Mouse (Mus musculus): ENCODE measurements around the gene Capza2. TPM values are rescaled to one million over a fixed set of nuclear protein-coding genes. Genes with fewer than 3 reads are reported as not detected.

The Capza2 gene
- polyA plus RNA-seq (2015; fragmentation: Nextera tagmentation; extraction: Ambion mirVana) = 81.8 and 89.8 TPM in 2 replicates

- Histone ChIP-seq H3K4me3 (replicated peaks) (peak within 1 kb of the TSS; percentile 98), H3K9me3 (replicated peaks) (no peaks in the 10 kb centered on the region), H3K36me3 (replicated peaks) (peaks cover 2% of the 10 kb centered on the region; the same call in 1 of the 2 replicates), H3K4me2 (peak within 1 kb of the TSS; percentile 69), H3K27ac (replicated peaks) (peak within 1 kb of the TSS; percentile 92), H3K9ac (peak within 1 kb of the TSS; percentile 97), H3K27me3 (no peaks in the 10 kb centered on the region), H3K4me1 (replicated peaks) (peaks cover 34% of the 10 kb centered on the region)
- ATAC-seq (ENCODE audit: insufficient read depth) = no peak
- 20% methylated on average over 7 of the region's 7 CpGs for WGBS (ENCODE audit: insufficient replicate concordance)
Measured at GRCm38 (mm10) chr6:17635615-17636284, at the start of gene Capza2. Capza2 (plus strand) TSS chr6:17636234.

GRCm38 (mm10) chr6:17589049-17589952 lies 46.7 kb upstream of the Capza2 start:
- Histone ChIP-seq H3K4me1 (replicated peaks) (no peaks in the 10 kb centered on the region), H3K36me3 (replicated peaks) (no peaks in the 10 kb centered on the region), H3K4me2 (peak overlapping the region; percentile 11; the same call in 1 of the 2 replicates), H3K9ac (no peak overlapping the region), H3K27me3 (no peaks in the 10 kb centered on the region), H3K27ac (replicated peaks) (no peak overlapping the region), H3K4me3 (replicated peaks) (no peak overlapping the region), H3K9me3 (replicated peaks) (no peaks in the 10 kb centered on the region)
- ATAC-seq (ENCODE audit: insufficient read depth) = peak; percentile 64
- WGBS (ENCODE audit: insufficient replicate concordance) = 25% methylated on average over 16 of the region's 16 CpGs

GRCm38 (mm10) chr6:17589953-17590627 lies 45.9 kb upstream of the Capza2 start:
- H3K36me3 ChIP-seq (replicated peaks) = no peaks in the 10 kb centered on the region
- 31% methylated on average over 8 of the region's 8 CpGs for WGBS (ENCODE audit: insufficient replicate concordance)
- no peaks in the 10 kb centered on the region for H3K27me3 ChIP-seq
- H3K9me3 ChIP-seq (replicated peaks) = no peaks in the 10 kb centered on the region
- H3K4me1 ChIP-seq (replicated peaks) = no peaks in the 10 kb centered on the region
- H3K4me3 ChIP-seq (replicated peaks) = no peak overlapping the region
- no peak overlapping the region for H3K9ac ChIP-seq
- H3K27ac ChIP-seq (replicated peaks) = no peak overlapping the region
- 0 out of 2 replicates have a peak, but pooled peaks have one; percentile 15 for ATAC-seq (ENCODE audit: insufficient read depth)
- H3K4me2 ChIP-seq = no peak overlapping the region

DNA sequence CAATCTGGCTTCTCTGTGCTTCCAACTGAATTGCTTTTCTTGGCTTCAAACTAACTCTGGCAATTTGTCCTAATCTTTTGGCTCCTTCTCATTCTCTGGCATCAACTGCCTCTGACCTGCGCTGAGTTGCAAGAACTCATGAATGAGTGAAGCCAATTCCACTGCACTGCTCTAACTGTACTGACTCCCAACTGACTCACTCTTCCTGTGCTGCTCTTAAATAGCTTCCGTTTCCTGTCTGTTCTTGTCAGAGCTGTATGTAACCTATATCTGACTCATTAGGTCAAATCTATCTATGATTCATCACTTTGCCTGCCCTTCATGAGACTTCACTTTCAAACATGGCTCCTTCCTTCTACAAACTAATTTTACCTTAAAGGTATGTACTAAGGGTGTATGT lies 42.1 kb upstream of the Capza2 start:
- Histone ChIP-seq H3K9ac (no peak overlapping the region), H3K4me3 (replicated peaks) (no peak overlapping the region), H3K36me3 (replicated peaks) (no peaks in the 10 kb centered on the region), H3K27ac (replicated peaks) (no peak overlapping the region), H3K9me3 (replicated peaks) (no peaks in the 10 kb centered on the region), H3K4me2 (no peak overlapping the region), H3K4me1 (replicated peaks) (no peaks in the 10 kb centered on the region), H3K27me3 (no peaks in the 10 kb centered on the region)
- ATAC-seq (ENCODE audit: insufficient read depth) = no peak
- 62% methylated on average over 2 of the region's 2 CpGs for WGBS (ENCODE audit: insufficient replicate concordance)

GRCm38 (mm10) chr6:17595712-17596462 lies 40.1 kb upstream of the Capza2 start:
- H3K36me3 ChIP-seq (replicated peaks) = no peaks in the 10 kb centered on the region
- ATAC-seq (ENCODE audit: insufficient read depth) = no peak
- H3K9me3 ChIP-seq (replicated peaks) = no peaks in the 10 kb centered on the region
- no peak overlapping the region for H3K4me2 ChIP-seq
- H3K9ac ChIP-seq = no peak overlapping the region
- H3K27ac ChIP-seq (replicated peaks) = no peak overlapping the region
- no peaks in the 10 kb centered on the region for H3K4me1 ChIP-seq (replicated peaks)
- WGBS (ENCODE audit: insufficient replicate concordance) = 59% methylated on average over 11 of the region's 11 CpGs
- no peaks in the 10 kb centered on the region for H3K27me3 ChIP-seq
- no peak overlapping the region for H3K4me3 ChIP-seq (replicated peaks)

DNA sequence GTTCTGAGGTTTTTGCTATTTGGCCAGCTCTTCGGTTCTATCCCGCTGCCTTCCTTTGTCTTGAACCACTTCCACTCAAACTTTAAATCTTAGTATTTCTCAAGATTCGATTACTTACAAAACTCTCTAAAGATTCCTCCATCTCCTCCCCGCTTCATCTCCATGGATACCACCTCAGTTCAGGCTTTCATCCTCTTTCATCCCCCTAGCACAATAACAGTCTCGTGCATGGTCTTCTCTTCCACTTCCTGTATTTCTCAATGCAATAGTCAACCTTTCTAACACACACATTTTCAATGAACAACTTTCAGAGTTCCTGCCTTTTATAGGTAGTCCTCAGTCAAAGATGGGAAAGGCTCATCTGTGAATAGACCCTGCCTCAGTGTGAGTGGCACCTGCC lies 36.7 kb upstream of the Capza2 start:
- Histone ChIP-seq H3K4me2 (no peak overlapping the region), H3K4me1 (replicated peaks) (no peaks in the 10 kb centered on the region), H3K4me3 (replicated peaks) (no peak overlapping the region), H3K9me3 (replicated peaks) (no peaks in the 10 kb centered on the region), H3K36me3 (replicated peaks) (no peaks in the 10 kb centered on the region), H3K27me3 (no peaks in the 10 kb centered on the region), H3K27ac (replicated peaks) (no peak overlapping the region), H3K9ac (no peak overlapping the region)
- 59% methylated on average over 5 of the region's 5 CpGs for WGBS (ENCODE audit: insufficient replicate concordance)
- ATAC-seq (ENCODE audit: insufficient read depth) = no peak

DNA sequence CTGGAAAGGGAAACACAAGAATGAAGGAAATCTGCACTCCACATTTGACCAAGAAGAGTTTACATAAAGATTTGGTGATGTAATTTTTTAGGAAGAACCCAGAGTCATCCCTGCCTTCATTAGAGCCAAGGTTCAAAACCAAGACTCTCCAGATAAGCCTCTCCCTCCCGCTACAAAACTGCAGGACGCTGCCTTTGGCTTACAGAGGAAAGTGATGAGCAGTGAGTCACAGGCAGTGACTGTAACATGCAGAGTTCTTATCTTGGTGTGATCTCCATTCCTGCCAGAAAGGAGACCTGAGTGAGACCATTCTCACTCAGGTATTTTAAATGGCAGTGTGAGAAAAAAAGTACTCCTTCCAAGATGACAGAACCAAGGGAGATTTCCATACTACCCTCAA lies 34.5 kb upstream of the Capza2 start:
- Histone ChIP-seq H3K4me3 (replicated peaks) (no peak overlapping the region), H3K9ac (no peak overlapping the region), H3K4me1 (replicated peaks) (no peaks in the 10 kb centered on the region), H3K27me3 (no peaks in the 10 kb centered on the region), H3K9me3 (replicated peaks) (no peaks in the 10 kb centered on the region), H3K4me2 (no peak overlapping the region), H3K27ac (replicated peaks) (no peak overlapping the region), H3K36me3 (replicated peaks) (no peaks in the 10 kb centered on the region)
- no peak for ATAC-seq (ENCODE audit: insufficient read depth)
- WGBS (ENCODE audit: insufficient replicate concordance) = 41% methylated on average over 2 of the region's 2 CpGs

GRCm38 (mm10) chr6:17606915-17607314 lies 29.1 kb upstream of the Capza2 start:
- Histone ChIP-seq H3K27ac (replicated peaks) (no peak overlapping the region), H3K4me1 (replicated peaks) (no peaks in the 10 kb centered on the region), H3K36me3 (replicated peaks) (no peaks in the 10 kb centered on the region), H3K4me3 (replicated peaks) (no peak overlapping the region), H3K9ac (no peak overlapping the region), H3K27me3 (no peaks in the 10 kb centered on the region), H3K4me2 (no peak overlapping the region), H3K9me3 (replicated peaks) (no peaks in the 10 kb centered on the region)
- 56% methylated on average over 1 of the region's 1 CpGs for WGBS (ENCODE audit: insufficient replicate concordance)
- ATAC-seq (ENCODE audit: insufficient read depth) = no peak

DNA sequence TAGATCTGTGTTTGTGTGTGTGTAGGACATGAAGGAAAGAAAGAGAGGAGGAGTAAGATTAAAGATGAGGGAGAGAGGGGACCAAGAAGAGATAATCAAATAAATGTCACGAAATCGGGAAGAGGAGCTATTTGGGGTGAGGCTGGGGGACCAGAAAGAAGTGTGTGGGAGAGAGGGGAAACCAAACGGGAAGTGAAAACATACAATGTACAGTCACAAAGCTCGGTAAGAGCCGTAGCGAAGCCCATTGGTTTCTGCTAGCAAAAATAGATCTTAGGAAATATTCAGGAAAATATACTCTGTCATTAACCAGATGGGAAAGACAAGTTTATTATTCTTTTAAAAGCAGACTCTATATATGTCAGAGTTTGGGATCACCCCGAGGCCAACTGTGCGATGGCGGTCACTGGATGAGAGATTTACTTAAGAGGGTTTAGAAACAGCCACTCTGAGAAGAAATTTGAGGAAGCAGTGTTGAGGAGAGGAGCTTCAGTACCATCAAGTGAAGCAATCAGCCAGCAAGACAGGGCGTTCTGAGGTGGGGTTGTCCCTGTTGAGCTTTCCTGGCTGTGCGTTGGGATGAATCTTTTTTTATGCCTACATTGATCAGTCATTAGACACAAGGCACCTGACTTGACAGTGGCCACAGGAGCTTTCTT lies 24.6 kb upstream of the Capza2 start:
- H3K36me3 ChIP-seq (replicated peaks) = no peaks in the 10 kb centered on the region
- WGBS (ENCODE audit: insufficient replicate concordance) = 51% methylated on average over 11 of the region's 11 CpGs
- H3K9ac ChIP-seq = no peak overlapping the region
- no peaks in the 10 kb centered on the region for H3K9me3 ChIP-seq (replicated peaks)
- H3K27ac ChIP-seq (replicated peaks) = no peak overlapping the region; the same call in 1 of the 2 replicates
- H3K4me2 ChIP-seq = no peak overlapping the region
- H3K4me3 ChIP-seq (replicated peaks) = no peak overlapping the region
- no peaks in the 10 kb centered on the region for H3K4me1 ChIP-seq (replicated peaks)
- no peak for ATAC-seq (ENCODE audit: insufficient read depth)
- no peaks in the 10 kb centered on the region for H3K27me3 ChIP-seq

DNA sequence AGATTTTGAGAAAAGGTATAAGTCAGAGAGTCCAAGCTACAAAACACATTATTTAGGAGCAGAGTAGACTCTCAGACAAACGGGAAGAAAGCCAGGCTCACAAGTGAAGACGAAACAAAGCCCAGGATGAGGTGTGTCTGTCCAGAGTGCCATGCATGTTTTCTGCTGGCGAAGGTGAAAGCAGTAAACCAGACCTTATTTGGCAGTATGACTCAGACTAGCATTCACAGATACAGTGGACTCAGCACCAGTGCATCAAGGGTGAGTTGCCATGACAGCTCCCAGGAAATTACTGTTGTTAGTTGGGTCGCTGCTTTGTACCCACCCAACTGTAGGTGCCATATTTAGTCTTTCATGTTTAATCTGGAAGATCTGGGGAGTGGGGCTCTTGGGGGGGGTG lies 23.4 kb upstream of the Capza2 start:
- H3K36me3 ChIP-seq (replicated peaks) = no peaks in the 10 kb centered on the region
- no peaks in the 10 kb centered on the region for H3K4me1 ChIP-seq (replicated peaks)
- H3K4me3 ChIP-seq (replicated peaks) = no peak overlapping the region
- WGBS (ENCODE audit: insufficient replicate concordance) = 66% methylated on average over 4 of the region's 4 CpGs
- ATAC-seq (ENCODE audit: insufficient read depth) = no peak
- no peak overlapping the region for H3K27ac ChIP-seq (replicated peaks)
- no peak overlapping the region for H3K9ac ChIP-seq
- no peaks in the 10 kb centered on the region for H3K27me3 ChIP-seq
- H3K9me3 ChIP-seq (replicated peaks) = no peaks in the 10 kb centered on the region
- no peak overlapping the region for H3K4me2 ChIP-seq

All from liver, embryonic 15.5 days (tissue).